Mouse (Mus musculus): ENCODE measurements around the gene Ptges3. TPM values are rescaled to one million over a fixed set of nuclear protein-coding genes. Genes with fewer than 3 reads are reported as not detected.
A peak's percentile ranks its signal among the peaks of the same experiment; 100 is the strongest.

The Ptges3 gene
- polyA plus RNA-seq, 2 experiments: 93.0 to 461 TPM

GRCm38 (mm10) chr10:128123833-128124232 lies 65.1 kb downstream of the Ptges3 start:
- H3K9me3 ChIP-seq (ENCODE audit: control insufficient read depth, low read length): no peaks in the 10 kb centered on the region
- H3K4me2 ChIP-seq (replicated peaks; ENCODE audit: low read depth, low read length, severe bottlenecking): no peak overlapping the region
- no peak for DNase-seq (ENCODE audit: low spot score)
- H3K9ac ChIP-seq (ENCODE audit: low read depth, low read length, severe bottlenecking): no peak overlapping the region
- H3K4me3 ChIP-seq (replicated peaks; ENCODE audit: low read length): no peak overlapping the region
- no peaks in the 10 kb centered on the region for H3K4me1 ChIP-seq (ENCODE audit: control insufficient read depth, insufficient read depth, low read length)
- H3K27me3 ChIP-seq (ENCODE audit: control insufficient read depth, insufficient read depth, low read length): no peaks in the 10 kb centered on the region
- no peak for ATAC-seq (ENCODE audit: low FRiP score, low read depth)
- no peak overlapping the region for H3K27ac ChIP-seq (replicated peaks; ENCODE audit: low read depth, low read length)
- TF ChIP-seq POLR2A (IDR thresholded peaks at IDR 0.05; ENCODE audit: borderline replicate concordance, extremely low read depth, insufficient read depth, insufficient read length): no peak
- peaks cover 92% of the 10 kb centered on the region for H3K36me3 ChIP-seq (ENCODE audit: control insufficient read depth, insufficient read depth, low read length)
- 92% methylated on average over 7 of the region's 7 CpGs for WGBS

DNA sequence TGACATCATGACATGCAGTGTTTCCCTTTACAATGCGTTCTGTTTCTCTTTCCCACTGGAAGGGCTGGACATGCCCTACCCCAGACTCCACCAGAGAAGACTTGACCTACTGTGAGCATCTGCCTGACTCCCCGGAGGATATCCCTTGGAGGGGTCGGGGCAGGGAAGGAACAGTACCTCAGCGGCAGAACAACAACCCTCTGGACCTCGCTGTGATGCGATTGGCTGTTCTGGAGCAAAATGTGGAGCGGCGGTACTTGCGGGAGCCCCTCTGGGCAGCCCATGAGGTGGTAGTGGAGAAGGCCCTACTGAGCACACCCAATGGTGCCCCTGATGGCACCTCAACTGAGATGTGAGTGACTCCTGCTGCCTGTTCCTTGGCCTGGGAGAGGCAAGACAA lies 66.1 kb downstream of the Ptges3 start:
- DNase-seq (ENCODE audit: low spot score) (no peak), ATAC-seq (ENCODE audit: low FRiP score, low read depth) (no peak)
- H3K9ac ChIP-seq (ENCODE audit: low read depth, low read length, severe bottlenecking): no peak overlapping the region
- H3K4me3 ChIP-seq (replicated peaks; ENCODE audit: low read length): no peak overlapping the region
- peaks cover 89% of the 10 kb centered on the region for H3K36me3 ChIP-seq (ENCODE audit: control insufficient read depth, insufficient read depth, low read length)
- no peaks in the 10 kb centered on the region for H3K27me3 ChIP-seq (ENCODE audit: control insufficient read depth, insufficient read depth, low read length)
- no peak overlapping the region for H3K4me2 ChIP-seq (replicated peaks; ENCODE audit: low read depth, low read length, severe bottlenecking)
- 96% methylated on average over 9 of the region's 9 CpGs for WGBS
- H3K9me3 ChIP-seq (ENCODE audit: control insufficient read depth, low read length): no peaks in the 10 kb centered on the region
- no peak overlapping the region for H3K27ac ChIP-seq (replicated peaks; ENCODE audit: low read depth, low read length)
- no peak for TF ChIP-seq POLR2A (IDR thresholded peaks at IDR 0.05; ENCODE audit: borderline replicate concordance, extremely low read depth, insufficient read depth, insufficient read length)
- no peaks in the 10 kb centered on the region for H3K4me1 ChIP-seq (ENCODE audit: control insufficient read depth, insufficient read depth, low read length)

- ATAC-seq (ENCODE audit: low FRiP score, low read depth): no peak
- no peak for TF ChIP-seq POLR2A (IDR thresholded peaks at IDR 0.05; ENCODE audit: borderline replicate concordance, extremely low read depth, insufficient read depth, insufficient read length)
- 90% methylated on average over 14 of the region's 14 CpGs for WGBS
- no peak for DNase-seq (ENCODE audit: low spot score)
- Histone ChIP-seq H3K36me3 (ENCODE audit: control insufficient read depth, insufficient read depth, low read length) (peaks cover 90% of the 10 kb centered on the region), H3K4me1 (ENCODE audit: control insufficient read depth, insufficient read depth, low read length) (no peaks in the 10 kb centered on the region), H3K27me3 (ENCODE audit: control insufficient read depth, insufficient read depth, low read length) (no peaks in the 10 kb centered on the region), H3K4me2 (replicated peaks; ENCODE audit: low read depth, low read length, severe bottlenecking) (no peak overlapping the region), H3K27ac (replicated peaks; ENCODE audit: low read depth, low read length) (no peak overlapping the region), H3K4me3 (replicated peaks; ENCODE audit: low read length) (no peak overlapping the region), H3K9me3 (ENCODE audit: control insufficient read depth, low read length) (no peaks in the 10 kb centered on the region), H3K9ac (ENCODE audit: low read depth, low read length, severe bottlenecking) (no peak overlapping the region)
These were observed 67.2 kb downstream of the Ptges3 start for GRCm38 (mm10) chr10:128125951-128126350.

MicroRNAs encoded within 50 kb of the gene (microRNA counts, 519-probe panel; counts per million panel counts)
- microRNA mmu-miR-677: not detected

Small RNA genes lying within 50 kb of the gene (microRNA-seq; reads per million reads assigned to microRNA genes)
- gene Mir677: 18.5 reads per million, percentile 29 among the genes with 10 or more reads in this experiment

Other genes with a start within 250 kb of the Ptges3 start
- gene Rdh19, start 209.0 kb upstream of the Ptges3 start, polyA plus RNA-seq (2012; rRNA removed): not detected in 2 replicates
- gene Rdh19, start 209.0 kb upstream of the Ptges3 start, polyA plus RNA-seq (2014; fragmentation: Nextera tagmentation; extraction: Ambion mirVana): not detected in 2 replicates
- not detected in 2 replicates for gene Rdh16f2, start 192.5 kb upstream of the Ptges3 start, polyA plus RNA-seq (2012; rRNA removed)
- not detected in 2 replicates for gene Rdh16f2, start 192.5 kb upstream of the Ptges3 start, polyA plus RNA-seq (2014; fragmentation: Nextera tagmentation; extraction: Ambion mirVana)
- 0.05 TPM in 1 of 2 replicates, not detected in the other for gene Rdh7, start 170.1 kb upstream of the Ptges3 start, polyA plus RNA-seq (2012; rRNA removed)
- not detected in 2 replicates for gene Rdh7, start 170.1 kb upstream of the Ptges3 start, polyA plus RNA-seq (2014; fragmentation: Nextera tagmentation; extraction: Ambion mirVana)
- 0.60 and 1.0 TPM in 2 replicates for gene Sdr9c7, start 160.4 kb upstream of the Ptges3 start, polyA plus RNA-seq (2012; rRNA removed)
- gene Sdr9c7, start 160.4 kb upstream of the Ptges3 start, polyA plus RNA-seq (2014; fragmentation: Nextera tagmentation; extraction: Ambion mirVana): 1.0 and 1.4 TPM in 2 replicates
- gene Hsd17b6, start 51.3 kb upstream of the Ptges3 start, polyA plus RNA-seq (2012; rRNA removed): not detected in 2 replicates
- not detected in 2 replicates for gene Hsd17b6, start 51.3 kb upstream of the Ptges3 start, polyA plus RNA-seq (2014; fragmentation: Nextera tagmentation; extraction: Ambion mirVana)
- 47.6 and 59.5 TPM in 2 replicates for gene Prim1, start 43.8 kb upstream of the Ptges3 start, polyA plus RNA-seq (2012; rRNA removed)
- gene Prim1, start 43.8 kb upstream of the Ptges3 start, polyA plus RNA-seq (2014; fragmentation: Nextera tagmentation; extraction: Ambion mirVana): 73.9 and 76.5 TPM in 2 replicates
- 362 and 554 TPM in 2 replicates for gene Naca, start 23.4 kb upstream of the Ptges3 start, polyA plus RNA-seq (2012; rRNA removed)
- 844 and 893 TPM in 2 replicates for gene Naca, start 23.4 kb upstream of the Ptges3 start, polyA plus RNA-seq (2014; fragmentation: Nextera tagmentation; extraction: Ambion mirVana)
- 1,269 and 2,071 TPM in 2 replicates for gene Atp5b, start 24.3 kb downstream of the Ptges3 start, polyA plus RNA-seq (2012; rRNA removed)
- gene Atp5b, start 24.3 kb downstream of the Ptges3 start, polyA plus RNA-seq (2014; fragmentation: Nextera tagmentation; extraction: Ambion mirVana): 1,908 and 2,011 TPM in 2 replicates
- 28.3 and 31.1 TPM in 2 replicates for gene Baz2a, start 32.6 kb downstream of the Ptges3 start, polyA plus RNA-seq (2012; rRNA removed)
- 17.5 and 18.2 TPM in 2 replicates for gene Baz2a, start 32.6 kb downstream of the Ptges3 start, polyA plus RNA-seq (2014; fragmentation: Nextera tagmentation; extraction: Ambion mirVana)
- gene Rbms2, start 121.3 kb downstream of the Ptges3 start, polyA plus RNA-seq (2012; rRNA removed): 113 and 117 TPM in 2 replicates
- gene Rbms2, start 121.3 kb downstream of the Ptges3 start, polyA plus RNA-seq (2014; fragmentation: Nextera tagmentation; extraction: Ambion mirVana): 33.8 and 35.9 TPM in 2 replicates
- 4.8 and 5.8 TPM in 2 replicates for gene Gls2, start 135.5 kb downstream of the Ptges3 start, polyA plus RNA-seq (2012; rRNA removed)
- 2.0 and 2.5 TPM in 2 replicates for gene Gls2, start 135.5 kb downstream of the Ptges3 start, polyA plus RNA-seq (2014; fragmentation: Nextera tagmentation; extraction: Ambion mirVana)
- 22.3 and 27.4 TPM in 2 replicates for gene Spryd4, start 152.9 kb downstream of the Ptges3 start, polyA plus RNA-seq (2012; rRNA removed)
- gene Spryd4, start 152.9 kb downstream of the Ptges3 start, polyA plus RNA-seq (2014; fragmentation: Nextera tagmentation; extraction: Ambion mirVana): 36.9 and 38.7 TPM in 2 replicates
- gene Mip, start 166.9 kb downstream of the Ptges3 start, polyA plus RNA-seq (2012; rRNA removed): 0.88 and 1.7 TPM in 2 replicates
- gene Mip, start 166.9 kb downstream of the Ptges3 start, polyA plus RNA-seq (2014; fragmentation: Nextera tagmentation; extraction: Ambion mirVana): 0.17 and 0.37 TPM in 2 replicates
- gene Timeless, start 173.1 kb downstream of the Ptges3 start, polyA plus RNA-seq (2012; rRNA removed): 31.7 and 32.4 TPM in 2 replicates
- gene Timeless, start 173.1 kb downstream of the Ptges3 start, polyA plus RNA-seq (2014; fragmentation: Nextera tagmentation; extraction: Ambion mirVana): 48.6 and 54.7 TPM in 2 replicates
- 0.58 and 0.72 TPM in 2 replicates for gene Apon, start 195.1 kb downstream of the Ptges3 start, polyA plus RNA-seq (2012; rRNA removed)
- 0.30 and 0.57 TPM in 2 replicates for gene Apon, start 195.1 kb downstream of the Ptges3 start, polyA plus RNA-seq (2014; fragmentation: Nextera tagmentation; extraction: Ambion mirVana)
- gene Apof, start 209.7 kb downstream of the Ptges3 start, polyA plus RNA-seq (2012; rRNA removed): 0.20 and 0.32 TPM in 2 replicates
- gene Apof, start 209.7 kb downstream of the Ptges3 start, polyA plus RNA-seq (2014; fragmentation: Nextera tagmentation; extraction: Ambion mirVana): not detected in 2 replicates
- 20.5 and 22.1 TPM in 2 replicates for gene Stat2, start 211.6 kb downstream of the Ptges3 start, polyA plus RNA-seq (2012; rRNA removed)
- 12.9 and 13.2 TPM in 2 replicates for gene Stat2, start 211.6 kb downstream of the Ptges3 start, polyA plus RNA-seq (2014; fragmentation: Nextera tagmentation; extraction: Ambion mirVana)
- gene Il23a, start 239.8 kb downstream of the Ptges3 start, polyA plus RNA-seq (2012; rRNA removed): 0.18 and 0.31 TPM in 2 replicates
- 0.28 TPM in 1 of 2 replicates, not detected in the other for gene Il23a, start 239.8 kb downstream of the Ptges3 start, polyA plus RNA-seq (2014; fragmentation: Nextera tagmentation; extraction: Ambion mirVana)
- gene Pan2, start 244.4 kb downstream of the Ptges3 start, polyA plus RNA-seq (2012; rRNA removed): 49.7 and 58.0 TPM in 2 replicates
- gene Pan2, start 244.4 kb downstream of the Ptges3 start, polyA plus RNA-seq (2014; fragmentation: Nextera tagmentation; extraction: Ambion mirVana): 26.6 and 31.1 TPM in 2 replicates